Mouse (Mus musculus) lung, embryonic 16.5 days (tissue): ENCODE measurements around the gene D130052B06Rik. TPM values are rescaled to one million over a fixed set of nuclear protein-coding genes. Genes with fewer than 3 reads are reported as not detected.

Experiments used
- ATAC-seq: fragments of 200-750 bp; cut with Nextera tagmentation; 2 replicates; pipeline ENCODE4 v1.8.0; 2017; ENCODE audit warnings: low read depth, mild to moderate bottlenecking, moderate library complexity
- H3K27ac ChIP-seq: fragments of 300-500 bp; sonication (generic); 2 replicates; pipeline ENCODE4 v1.5.1; 2014; ENCODE audit warnings: mild to moderate bottlenecking, control low read depth, low read length
- H3K27me3 ChIP-seq: fragments of 300-500 bp; sonication (generic); 2 replicates; pipeline ENCODE4 v1.6.1; 2014; ENCODE audit warnings: low read depth, low read length, mixed read lengths; ENCODE audit not compliant: control insufficient read depth, insufficient read depth
- H3K36me3 ChIP-seq: fragments of 300-500 bp; sonication (generic); 2 replicates; pipeline ENCODE4 v1.6.1; 2014; ENCODE audit warnings: low read length; ENCODE audit not compliant: control insufficient read depth, insufficient read depth
- H3K4me1 ChIP-seq: fragments of 300-500 bp; sonication (generic); replicated peaks from 2 replicates; pipeline ENCODE4 v1.6.1; 2014; ENCODE audit warnings: low read length, mixed read lengths; ENCODE audit not compliant: control insufficient read depth, insufficient read depth
- H3K4me2 ChIP-seq: fragments of 300-500 bp; sonication (generic); 2 replicates; pipeline ENCODE4 v1.6.1; 2014; ENCODE audit warnings: low read depth, low read length, control low read depth
- H3K4me3 ChIP-seq: fragments of 300-500 bp; sonication (generic); 2 replicates; pipeline ENCODE4 v1.5.1; 2014; ENCODE audit warnings: mild to moderate bottlenecking, low read length, control low read depth
- H3K9ac ChIP-seq: fragments of 300-500 bp; sonication (generic); 2 replicates; pipeline ENCODE4 v1.6.1; 2014; ENCODE audit warnings: low read length, control low read depth
- H3K9me3 ChIP-seq: fragments of 300-500 bp; sonication (generic); 2 replicates; pipeline ENCODE4 v1.6.1; 2016; ENCODE audit warnings: low read length; ENCODE audit not compliant: control insufficient read depth
- WGBS: fragments of 180-500 bp; shearing (Covaris S2); extraction: QIAGEN DNeasy Blood & Tissue Kit; methylation state at CpG from one replicate; pipeline ENCODE4 v1.1.7; 2014; 5-methylcytosine and 5-hydroxymethylcytosine counted together
- polyA plus RNA-seq: library from polyadenylated mRNA; unstranded; fragments of >200 nt; fragmentation: Nextera tagmentation; extraction: Ambion mirVana; gene quantifications from 2 replicates; pipeline ENCODE4 v1.2.1, GENCODE M21; 2015

The D130052B06Rik gene
- polyA plus RNA-seq, 1 experiment from 2014 or later: not detected

- ATAC-seq: no peak
- Histone ChIP-seq H3K9me3 (no peaks in the 10 kb centered on the region), H3K36me3 (no peaks in the 10 kb centered on the region), H3K4me2 (no peak overlapping the region), H3K4me3 (no peak overlapping the region), H3K27me3 (no peaks in the 10 kb centered on the region), H3K4me1 (no peaks in the 10 kb centered on the region), H3K27ac (no peak overlapping the region), H3K9ac (no peak overlapping the region)
- WGBS: 76% methylated on average over 3 of the region's 3 CpGs
Measured at GRCm38 (mm10) chr11:33590771-33591170, 8.3 kb upstream of the D130052B06Rik start.

- H3K27ac ChIP-seq: no peak overlapping the region
- no peaks in the 10 kb centered on the region for H3K4me1 ChIP-seq
- no peak overlapping the region for H3K9ac ChIP-seq
- no peaks in the 10 kb centered on the region for H3K27me3 ChIP-seq
- ATAC-seq: no peak
- H3K4me3 ChIP-seq: no peak overlapping the region
- no peaks in the 10 kb centered on the region for H3K36me3 ChIP-seq
- no peaks in the 10 kb centered on the region for H3K9me3 ChIP-seq
- H3K4me2 ChIP-seq: no peak overlapping the region
- 74% methylated on average over 4 of the region's 4 CpGs for WGBS
Measured at GRCm38 (mm10) chr11:33592826-33593225, 6.3 kb upstream of the D130052B06Rik start.

GRCm38 (mm10) chr11:33596655-33597054 is 2.4 kb upstream of the D130052B06Rik start:
- H3K9me3 ChIP-seq: no peaks in the 10 kb centered on the region
- no peaks in the 10 kb centered on the region for H3K27me3 ChIP-seq
- no peak overlapping the region for H3K4me2 ChIP-seq
- no peak overlapping the region for H3K9ac ChIP-seq
- no peak overlapping the region for H3K4me3 ChIP-seq
- H3K36me3 ChIP-seq: no peaks in the 10 kb centered on the region
- no peak for ATAC-seq
- 72% methylated on average over 4 of the region's 4 CpGs for WGBS
- H3K27ac ChIP-seq: no peak overlapping the region
- no peaks in the 10 kb centered on the region for H3K4me1 ChIP-seq

GRCm38 (mm10) chr11:33603174-33603573 is 4.1 kb downstream of the D130052B06Rik start:
- H3K27me3 ChIP-seq: no peaks in the 10 kb centered on the region
- peak; percentile 68; the same call in 1 of the 2 replicates for ATAC-seq
- H3K4me2 ChIP-seq: no peak overlapping the region
- H3K27ac ChIP-seq: peak overlapping the region; percentile 52; the same call in 1 of the 2 replicates
- H3K36me3 ChIP-seq: no peaks in the 10 kb centered on the region
- no peaks in the 10 kb centered on the region for H3K4me1 ChIP-seq
- no peaks in the 10 kb centered on the region for H3K9me3 ChIP-seq
- H3K9ac ChIP-seq: no peak overlapping the region
- WGBS: 25% methylated on average over 2 of the region's 2 CpGs
- H3K4me3 ChIP-seq: no peak overlapping the region

- no peaks in the 10 kb centered on the region for H3K9me3 ChIP-seq
- ATAC-seq: peak; percentile 17; the same call in 1 of the 2 replicates
- H3K4me3 ChIP-seq: no peak overlapping the region
- no peak overlapping the region for H3K9ac ChIP-seq
- no peaks in the 10 kb centered on the region for H3K27me3 ChIP-seq
- WGBS: 3% methylated on average over 3 of the region's 3 CpGs
- H3K27ac ChIP-seq: no peak overlapping the region
- H3K36me3 ChIP-seq: no peaks in the 10 kb centered on the region
- no peak overlapping the region for H3K4me2 ChIP-seq
- H3K4me1 ChIP-seq: no peaks in the 10 kb centered on the region
Measured at GRCm38 (mm10) chr11:33607784-33608183, 8.7 kb downstream of the D130052B06Rik start.

GRCm38 (mm10) chr11:33614218-33614617 is 15.1 kb downstream of the D130052B06Rik start:
- Histone ChIP-seq H3K9me3 (no peaks in the 10 kb centered on the region), H3K4me3 (no peak overlapping the region), H3K4me2 (no peak overlapping the region), H3K9ac (no peak overlapping the region), H3K36me3 (no peaks in the 10 kb centered on the region), H3K27me3 (no peaks in the 10 kb centered on the region), H3K27ac (no peak overlapping the region), H3K4me1 (0 out of 2 replicates have a peak, but pooled peaks cover 3% of the 10 kb centered on the region)
- 6% methylated on average over 15 of the region's 15 CpGs for WGBS
- peak; percentile 75 for ATAC-seq

- Histone ChIP-seq H3K4me3 (no peak overlapping the region), H3K27me3 (no peaks in the 10 kb centered on the region), H3K4me1 (no peaks in the 10 kb centered on the region), H3K9ac (no peak overlapping the region), H3K4me2 (no peak overlapping the region), H3K27ac (no peak overlapping the region), H3K9me3 (no peaks in the 10 kb centered on the region), H3K36me3 (no peaks in the 10 kb centered on the region)
- WGBS: 75% methylated on average over 4 of the region's 4 CpGs
- no peak for ATAC-seq
Measured at GRCm38 (mm10) chr11:33627136-33627742, 28.1 kb downstream of the D130052B06Rik start.

GRCm38 (mm10) chr11:33637107-33637506 is 38.0 kb downstream of the D130052B06Rik start:
- Histone ChIP-seq H3K4me1 (no peaks in the 10 kb centered on the region), H3K36me3 (no peaks in the 10 kb centered on the region), H3K27ac (no peak overlapping the region), H3K9ac (no peak overlapping the region), H3K27me3 (no peaks in the 10 kb centered on the region), H3K9me3 (no peaks in the 10 kb centered on the region), H3K4me2 (no peak overlapping the region), H3K4me3 (no peak overlapping the region)
- WGBS: 85% methylated on average over 2 of the region's 2 CpGs
- no peak for ATAC-seq

- H3K9ac ChIP-seq: no peak overlapping the region
- 69% methylated on average over 2 of the region's 2 CpGs for WGBS
- H3K4me2 ChIP-seq: no peak overlapping the region
- H3K36me3 ChIP-seq: no peaks in the 10 kb centered on the region
- H3K4me1 ChIP-seq: no peaks in the 10 kb centered on the region
- no peaks in the 10 kb centered on the region for H3K27me3 ChIP-seq
- no peak for ATAC-seq
- H3K9me3 ChIP-seq: no peaks in the 10 kb centered on the region
- H3K27ac ChIP-seq: no peak overlapping the region
- H3K4me3 ChIP-seq: no peak overlapping the region
Measured at GRCm38 (mm10) chr11:33649358-33649757, 50.3 kb downstream of the D130052B06Rik start.
